Mouse (Mus musculus) kidney, postnatal 0 days (tissue): ENCODE data around the gene Ciao1. TPM values are rescaled to one million over a fixed set of nuclear protein-coding genes. Genes with fewer than 3 reads are reported as not detected.

Experiments
- ATAC-seq: fragments of 200-750 bp; cut with Nextera tagmentation; replicated peaks from 2 replicates; pipeline ENCODE4 v1.8.0; 2017; ENCODE audit warnings: low read depth, moderate number of reproducible peaks, moderate TSS enrichment, moderate library complexity; ENCODE audit not compliant: low FRiP score
- DNase-seq: peaks from one replicate; pipeline ENCODE4 v3.0.0-alpha.2; 2016; ENCODE audit warnings: low spot score
- H3K27ac ChIP-seq: fragments of 300-500 bp; sonication (generic); 2 replicates; pipeline ENCODE4 v1.5.1; 2014; ENCODE audit warnings: mild to moderate bottlenecking
- H3K27me3 ChIP-seq: fragments of 300-500 bp; sonication (generic); 2 replicates; pipeline ENCODE4 v1.6.1; 2014; ENCODE audit warnings: low read length, mixed read lengths; ENCODE audit not compliant: insufficient read depth
- H3K36me3 ChIP-seq: fragments of 300-500 bp; sonication (generic); 2 replicates; pipeline ENCODE4 v1.6.1; 2014; ENCODE audit warnings: low read length, mixed read lengths; ENCODE audit not compliant: insufficient read depth
- H3K4me1 ChIP-seq: fragments of 300-500 bp; sonication (generic); replicated peaks from 2 replicates; pipeline ENCODE4 v1.6.1; 2014; ENCODE audit warnings: antibody characterized with exemption, low read length, mixed read lengths; ENCODE audit not compliant: insufficient read depth
- H3K4me2 ChIP-seq: fragments of 300-500 bp; sonication (generic); 2 replicates; pipeline ENCODE4 v1.6.1; 2014; ENCODE audit warnings: mild to moderate bottlenecking, low read length, moderate library complexity, mixed read lengths
- H3K4me3 ChIP-seq: fragments of 300-500 bp; sonication (generic); replicated peaks from 2 replicates; pipeline ENCODE4 v1.5.1; 2014; ENCODE audit warnings: low read depth, low read length
- H3K9ac ChIP-seq: fragments of 300-500 bp; sonication (generic); 2 replicates; pipeline ENCODE4 v1.6.1; 2014; ENCODE audit warnings: low read depth, low read length
- H3K9me3 ChIP-seq: fragments of 300-500 bp; sonication (generic); replicated peaks from 2 replicates; pipeline ENCODE4 v1.6.1; 2016; ENCODE audit warnings: low read length, inconsistent platforms, mixed read lengths
- CTCF ChIP-seq: IDR thresholded peaks from 2 replicates; pipeline ENCODE4 v1.5.1; 2016; ENCODE audit warnings: antibody characterized with exemption, low read depth, mild to moderate bottlenecking, moderate library complexity
- WGBS: fragments of 180-500 bp; shearing (Covaris S2); extraction: QIAGEN DNeasy Blood & Tissue Kit; methylation state at CpG from one replicate; pipeline ENCODE4 v1.1.7; 2014; 5-methylcytosine and 5-hydroxymethylcytosine counted together
- polyA plus RNA-seq: library from polyadenylated mRNA; unstranded; fragments of >200 nt; fragmentation: Nextera tagmentation; extraction: Ambion mirVana; gene quantifications from 2 replicates; pipeline ENCODE4 v1.2.1, GENCODE M21; 2015

The Ciao1 gene
- polyA plus RNA-seq, 1 experiment from 2014 or later: 67.8 TPM

GRCm38 (mm10) chr2:127204932-127205331 lies 42.7 kb downstream of the Ciao1 start:
- no peak overlapping the region for H3K27ac ChIP-seq

More at GRCm38 (mm10) chr2:127204932-127205331, 42.7 kb downstream of the Ciao1 start:
- no peaks in the 10 kb centered on the region for H3K27me3 ChIP-seq
- 27% methylated on average over 3 of the region's 3 CpGs for WGBS
- DNase-seq (peak; percentile 80), ATAC-seq (no peak)
- 0 out of 2 replicates have a peak, but pooled peaks cover 4% of the 10 kb centered on the region for H3K4me1 ChIP-seq
- H3K9ac ChIP-seq: no peak overlapping the region
- no peaks in the 10 kb centered on the region for H3K9me3 ChIP-seq
- H3K4me2 ChIP-seq: no peak overlapping the region
- TF ChIP-seq CTCF: peak; percentile 87
- no peak overlapping the region for H3K4me3 ChIP-seq
- H3K36me3 ChIP-seq: peaks cover 3% of the 10 kb centered on the region; the same call in 1 of the 2 replicates

Other genes starting within 250 kb of the Ciao1 start
- 4.2 and 4.8 TPM in 2 replicates for gene Ap4e1, start 239.1 kb downstream of the Ciao1 start, polyA plus RNA-seq
- gene Blvra, start 177.2 kb downstream of the Ciao1 start, polyA plus RNA-seq: 76.4 and 83.5 TPM in 2 replicates
- gene Ncaph, start 113.9 kb downstream of the Ciao1 start, polyA plus RNA-seq: 36.7 and 41.9 TPM in 2 replicates
- 26.3 and 29.0 TPM in 2 replicates for gene Itpripl1, start 104.4 kb downstream of the Ciao1 start, polyA plus RNA-seq
- 2.9 and 3.6 TPM in 2 replicates for gene 1810024B03Rik, start 39.5 kb downstream of the Ciao1 start, polyA plus RNA-seq
- gene Snrnp200, start 39.4 kb downstream of the Ciao1 start, polyA plus RNA-seq: 37.0 TPM in 2 replicates
- gene Tmem127, start 92 bp upstream of the Ciao1 start, polyA plus RNA-seq: 35.4 and 35.7 TPM in 2 replicates
- 83.4 and 86.5 TPM in 2 replicates for gene Stard7, start 22.4 kb upstream of the Ciao1 start, polyA plus RNA-seq
- 8.2 and 10.3 TPM in 2 replicates for gene Dusp2, start 88.3 kb upstream of the Ciao1 start, polyA plus RNA-seq
- not detected in 2 replicates for gene Astl, start 90.8 kb upstream of the Ciao1 start, polyA plus RNA-seq
- 10.3 and 10.5 TPM in 2 replicates for gene Adra2b, start 115.4 kb upstream of the Ciao1 start, polyA plus RNA-seq
- gene Gpat2, start 177.4 kb upstream of the Ciao1 start, polyA plus RNA-seq: 0.10 and 0.12 TPM in 2 replicates
- 61.3 and 62.2 TPM in 2 replicates for gene Fahd2a, start 196.7 kb upstream of the Ciao1 start, polyA plus RNA-seq